Mouse (Mus musculus) ES-CJ7 (cell line): ENCODE measurements around the gene Cd40lg.

Experiments
- DNase-seq: peaks from one replicate; pipeline ENCODE4 v3.0.0; 2011; ENCODE audit warnings: low read depth, low spot score

Gene Cd40lg

DNA sequence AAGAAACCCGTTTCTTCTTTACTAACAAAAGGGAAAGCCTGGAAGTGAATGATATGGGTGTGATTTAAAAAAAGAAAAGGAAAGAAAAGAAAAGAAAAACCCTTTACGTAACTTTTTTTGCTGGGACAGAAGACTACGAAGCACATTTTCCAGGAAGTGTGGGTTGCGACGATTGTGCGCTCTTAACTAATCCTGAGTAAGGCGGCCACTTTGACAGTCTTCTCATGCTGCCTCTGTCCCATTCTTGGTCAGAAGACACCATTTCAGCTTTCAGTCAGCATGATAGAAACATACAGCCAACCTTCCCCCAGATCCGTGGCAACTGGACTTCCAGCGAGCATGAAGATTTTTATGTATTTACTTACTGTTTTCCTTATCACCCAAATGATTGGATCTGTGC, at the start of gene Cd40lg:
Cd40lg (plus strand) TSS at position 268 of the 400 bp plus-strand sequence.
- DNase-seq: no peak

DNA sequence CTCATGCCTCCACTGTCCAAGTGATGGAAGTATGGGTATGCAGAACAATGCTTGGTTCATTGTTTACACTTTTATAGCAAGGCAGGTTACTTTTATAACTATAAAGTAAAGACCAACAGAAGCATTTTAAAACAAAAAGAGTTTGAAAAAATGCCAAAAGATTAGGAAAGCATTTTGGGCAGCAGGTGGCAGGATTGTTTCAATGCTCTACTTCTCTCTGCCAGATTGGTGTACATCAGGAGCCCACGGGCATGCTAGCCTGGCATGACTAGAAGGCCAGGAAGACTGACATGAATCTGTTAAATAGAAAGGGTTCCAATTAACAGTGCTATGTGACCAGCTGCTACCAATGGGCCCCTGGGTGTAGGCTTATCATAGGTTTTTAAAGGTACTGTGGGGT, 45.4 kb upstream of the Cd40lg start:
- DNase-seq: no peak

- no peak for DNase-seq
Measured at GRCm38 (mm10) chrX:57171269-57171668, 40.7 kb upstream of the Cd40lg start.

GRCm38 (mm10) chrX:57177225-57177779, 34.6 kb upstream of the Cd40lg start:
- no peak for DNase-seq

- no peak for DNase-seq
Measured at GRCm38 (mm10) chrX:57182470-57182869, 29.5 kb upstream of the Cd40lg start.

GRCm38 (mm10) chrX:57183359-57183758, 28.6 kb upstream of the Cd40lg start:
- no peak for DNase-seq

GRCm38 (mm10) chrX:57187301-57187700, 24.6 kb upstream of the Cd40lg start:
- no peak for DNase-seq

DNA sequence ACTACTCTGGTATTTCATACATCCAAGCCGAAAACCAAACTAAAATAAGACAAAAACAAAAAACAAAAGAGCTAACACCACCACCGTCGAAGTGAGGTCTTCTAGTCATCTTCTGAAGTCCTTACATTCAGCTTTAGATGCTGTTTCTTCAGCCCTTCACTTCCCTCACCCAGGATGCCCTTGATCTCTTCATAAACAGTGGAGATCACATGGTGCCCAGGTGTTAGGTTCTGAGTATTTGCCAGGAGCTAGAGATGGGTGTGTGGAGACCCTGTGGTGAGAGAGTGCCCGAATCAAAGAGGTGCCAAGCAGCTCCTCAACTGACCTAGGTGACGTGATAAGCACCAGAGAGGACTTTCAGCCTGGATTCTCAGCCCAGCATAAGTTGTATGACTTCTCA, 22.6 kb upstream of the Cd40lg start:
- no peak for DNase-seq

DNA sequence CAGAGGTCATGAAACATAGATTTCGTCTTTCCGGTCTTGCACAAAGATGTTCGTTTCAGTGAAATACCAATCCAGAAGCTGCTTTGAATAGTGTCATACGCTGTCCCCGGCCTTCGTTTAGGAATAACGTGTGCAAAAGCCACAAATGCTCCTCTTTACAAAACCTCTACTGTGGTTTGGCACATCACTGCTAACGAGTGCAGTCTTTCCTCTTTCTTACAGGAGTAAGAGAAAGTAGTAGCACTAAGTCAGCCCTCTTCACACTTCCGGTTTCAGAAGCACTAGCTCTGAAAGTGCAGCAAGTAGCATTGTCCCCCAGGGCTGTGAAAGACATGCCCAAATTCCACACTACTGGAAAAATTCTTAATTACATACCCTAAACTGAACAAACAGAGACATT, 15.6 kb upstream of the Cd40lg start:
- no peak for DNase-seq

- DNase-seq: peak; percentile 61
Measured at GRCm38 (mm10) chrX:57198036-57198435, 13.9 kb upstream of the Cd40lg start.

GRCm38 (mm10) chrX:57200397-57200796, 11.5 kb upstream of the Cd40lg start:
- no peak for DNase-seq

GRCm38 (mm10) chrX:57210591-57210990, 1.4 kb upstream of the Cd40lg start:
- DNase-seq: no peak

DNA sequence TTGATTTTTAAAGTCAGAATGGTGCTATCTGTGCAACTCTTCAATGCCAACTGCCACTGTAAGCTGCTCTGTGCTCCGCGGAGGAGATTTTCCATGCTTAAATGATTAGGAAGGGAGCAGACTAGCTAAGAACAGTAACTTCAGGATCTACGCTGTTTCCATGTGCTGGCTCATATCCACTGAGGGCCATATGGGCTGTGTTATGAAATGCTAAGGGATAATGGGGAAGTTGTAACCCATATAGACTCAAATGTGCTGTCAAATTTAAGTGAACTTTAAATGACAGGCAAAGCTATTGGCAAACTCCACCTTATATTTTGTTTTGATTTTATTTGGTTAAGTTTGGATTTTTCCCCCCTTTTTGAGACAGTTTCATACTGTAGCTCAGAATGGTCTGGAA, 919 bp downstream of the Cd40lg start:
- no peak for DNase-seq

GRCm38 (mm10) chrX:57215495-57215894, 3.6 kb downstream of the Cd40lg start:
- no peak for DNase-seq

- DNase-seq: no peak
Measured at GRCm38 (mm10) chrX:57216271-57216670, 4.3 kb downstream of the Cd40lg start.

DNA sequence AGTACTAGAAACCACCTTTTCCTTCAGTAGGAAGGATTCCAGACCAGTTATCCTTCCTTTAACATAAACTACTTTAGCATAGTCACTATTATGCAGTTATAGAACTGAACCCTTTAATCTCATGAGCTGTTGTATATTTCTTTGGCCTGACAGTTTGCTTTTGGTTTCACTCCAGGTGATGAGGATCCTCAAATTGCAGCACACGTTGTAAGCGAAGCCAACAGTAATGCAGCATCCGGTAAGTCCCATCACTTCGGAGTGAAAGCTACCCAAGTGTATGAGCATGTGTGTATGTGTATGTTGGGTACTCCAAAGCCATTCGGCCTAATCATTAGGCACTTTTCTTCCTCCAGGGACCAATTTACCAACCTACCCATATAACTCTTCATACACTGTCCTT, 7.6 kb downstream of the Cd40lg start:
- DNase-seq: no peak

GRCm38 (mm10) chrX:57221881-57222280, 9.9 kb downstream of the Cd40lg start:
- no peak for DNase-seq

- no peak for DNase-seq
Measured at GRCm38 (mm10) chrX:57223301-57223700, 11.4 kb downstream of the Cd40lg start.

GRCm38 (mm10) chrX:57228178-57228577, 16.2 kb downstream of the Cd40lg start:
- DNase-seq: no peak

DNA sequence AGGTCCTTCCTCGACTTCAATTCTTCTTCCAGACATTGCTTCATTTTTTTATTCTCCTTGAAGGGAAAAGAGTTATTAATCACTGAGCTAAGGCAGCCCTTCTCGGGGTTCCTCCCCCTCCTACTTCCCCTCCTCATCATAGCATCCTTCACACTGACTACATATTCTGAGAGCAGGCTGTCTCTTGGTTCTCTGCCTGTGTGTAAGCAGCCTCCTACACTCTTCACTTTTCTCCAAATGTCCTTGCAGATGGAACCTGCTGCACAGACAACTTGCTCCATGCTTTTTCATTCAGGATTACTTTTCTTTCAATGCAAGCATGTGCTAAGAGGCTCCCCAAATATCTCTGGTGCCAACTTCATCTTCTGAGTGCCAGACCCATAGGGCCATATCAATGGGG, 21.7 kb downstream of the Cd40lg start:
- DNase-seq: no peak

- DNase-seq: peak; percentile 17
Measured at GRCm38 (mm10) chrX:57235982-57236381, 24.0 kb downstream of the Cd40lg start.

DNA sequence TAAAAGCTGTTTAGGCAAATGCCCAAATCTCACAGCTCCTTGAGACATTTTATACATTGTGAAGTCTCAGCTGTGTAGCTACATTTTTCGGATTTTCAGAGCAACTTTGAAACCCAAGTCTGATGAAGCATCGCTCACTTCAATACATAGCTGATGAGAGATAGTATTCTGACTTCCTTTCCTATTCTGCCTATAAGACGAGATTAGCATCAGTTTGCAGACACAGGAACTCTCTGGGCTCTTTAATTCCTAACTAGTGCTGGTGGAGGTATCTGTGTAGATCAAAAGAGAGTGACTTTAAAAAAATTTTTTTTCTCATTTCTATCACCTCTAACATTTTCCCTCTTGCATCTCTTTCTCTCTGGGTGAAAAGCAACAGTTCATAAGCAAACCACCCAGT, 26.6 kb downstream of the Cd40lg start:
- DNase-seq: no peak

DNA sequence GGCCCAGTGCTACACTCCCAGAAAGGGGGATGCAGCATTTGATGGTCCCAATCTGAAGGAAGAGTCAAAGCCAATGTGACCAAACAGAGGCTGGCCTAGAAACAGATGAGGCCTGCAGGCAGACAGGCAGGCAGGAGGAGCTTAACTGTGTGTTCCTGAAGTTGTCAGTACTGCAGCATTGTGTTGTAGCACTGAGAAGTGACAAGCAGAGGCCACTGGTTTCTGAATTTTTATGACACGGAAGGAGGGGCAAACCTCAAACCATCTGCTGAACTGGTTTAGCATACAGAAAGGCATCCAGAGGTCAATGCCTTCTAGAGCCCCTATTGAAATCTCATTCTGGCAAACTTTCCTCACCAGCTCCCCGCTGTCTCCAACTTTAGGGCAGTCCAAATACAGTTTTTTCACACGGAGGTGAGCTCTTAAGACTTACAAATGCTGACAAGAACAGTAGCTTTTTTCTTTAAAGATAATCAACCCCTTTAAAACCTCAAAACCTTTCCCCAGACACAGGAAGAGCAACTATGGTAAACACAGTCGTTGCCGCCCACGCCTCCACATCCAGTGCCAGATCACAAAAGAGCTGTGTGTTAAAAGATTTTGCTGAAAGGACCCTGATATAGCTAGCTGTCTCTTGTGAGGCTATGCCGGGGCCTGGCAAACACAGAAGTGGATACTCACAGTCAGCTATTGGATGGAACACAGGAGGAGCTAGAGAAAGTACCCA, 41.5 kb downstream of the Cd40lg start:
- no peak for DNase-seq

- peak; percentile 28 for DNase-seq
Measured at GRCm38 (mm10) chrX:57260744-57261143, 48.8 kb downstream of the Cd40lg start.
